Comparison of ENCODE assay signal across 9 mouse cellular contexts in the genomic region with DNA sequence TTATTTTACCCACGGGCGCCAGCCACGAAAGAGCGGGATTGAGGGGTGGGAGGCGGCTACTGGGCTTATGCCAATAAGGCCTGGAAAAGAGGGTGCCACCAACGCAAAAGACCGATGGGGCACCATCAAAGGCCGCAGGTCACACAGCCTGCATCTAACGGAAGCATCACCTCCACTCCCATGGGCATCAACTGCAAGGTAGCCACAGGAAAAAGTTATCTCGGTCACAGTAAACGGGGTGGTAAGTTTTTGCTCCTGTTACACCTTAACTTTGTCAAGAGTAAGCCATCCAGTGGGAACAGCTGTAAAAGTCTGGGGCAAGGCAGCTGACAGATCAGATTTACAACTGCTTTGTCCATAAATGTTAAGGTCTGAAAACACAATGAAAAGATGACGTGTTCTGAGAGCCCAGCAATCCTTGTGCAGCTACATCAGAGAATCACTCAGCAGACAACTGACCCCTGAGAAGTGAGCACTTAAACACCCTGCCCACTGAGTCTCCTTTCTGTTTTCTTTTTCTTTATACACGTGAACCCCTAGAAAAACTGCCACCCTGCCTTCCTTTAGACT. TPM values are rescaled to one million over a fixed set of nuclear protein-coding genes. Genes with fewer than 3 reads are reported as not detected.
DNase-seq lines count a peak whose midpoint lies in the region; ATAC-seq and TF ChIP-seq lines count a peak whose summit lies in the region.
"Had no signal": no experiment of that assay in that cellular context is flagged by ENCODE, and none has a peak within 500 bp of the region (broad histone marks: within the 10 kb centered on the region; RNA-seq: fewer than 3 reads in every experiment).

No protein-coding gene starts in this region.

- H3K4me2 ChIP-seq in kidney, postnatal 0 days (ENCODE audit: low read length) = peak overlapping the region; percentile 60
- H3K4me2 ChIP-seq in heart, embryonic 16.5 days (ENCODE audit: low read depth, low read length) = peak overlapping the region; percentile 34; the same call in 1 of the 2 replicates
- H3K4me2 ChIP-seq in limb, embryonic 14.5 days (replicated peaks; ENCODE audit: low read depth, low read length, severe bottlenecking) = peak overlapping the region; percentile 38

- peak overlapping the region; percentile 2; the same call in 1 of the 2 replicates for H3K9ac ChIP-seq in kidney, postnatal 0 days (ENCODE audit: low read depth, low read length)
- H3K9ac ChIP-seq in heart, embryonic 16.5 days (ENCODE audit: low read length) = no peak overlapping the region
- no peak overlapping the region for H3K9ac ChIP-seq in limb, embryonic 14.5 days (ENCODE audit: low read depth, low read length, severe bottlenecking)

- no peak for ATAC-seq in kidney, postnatal 0 days (replicated peaks; ENCODE audit: low FRiP score, low read depth)
- no peak for ATAC-seq in heart, embryonic 16.5 days (replicated peaks; ENCODE audit: extremely low read depth, insufficient read depth, low FRiP score)
- ATAC-seq in limb, embryonic 14.5 days (ENCODE audit: low FRiP score, low read depth) = no peak
- no peak for ATAC-seq in granulocyte monocyte progenitor cell, adult 5-6 weeks (replicated peaks; ENCODE audit: poor library complexity, severe bottlenecking)

- intact Hi-C loops in left cerebral cortex, postnatal 10 days (cut with DNase I) = loop anchor here (5.0 to 10.0 kb wide), 4 partner anchors 124 to 829 kb away; partner anchors contain the start of gene Evx1

- 0 out of 2 replicates have a peak, but pooled peaks cover 3% of the 10 kb centered on the region for H3K27me3 ChIP-seq in kidney, postnatal 0 days (ENCODE audit: insufficient read depth, low read length)
- H3K27me3 ChIP-seq in heart, embryonic 16.5 days (ENCODE audit: control insufficient read depth, insufficient read depth, low read length) = peaks cover 64% of the 10 kb centered on the region
- H3K27me3 ChIP-seq in limb, embryonic 14.5 days (ENCODE audit: control insufficient read depth, insufficient read depth, low read length) = peaks cover 72% of the 10 kb centered on the region

- peak; percentile 63 for DNase-seq in kidney, postnatal 0 days (ENCODE audit: low spot score)
- DNase-seq in kidney, adult 18-20 months = no peak
- DNase-seq in limb, embryonic 14.5 days (ENCODE audit: low spot score) = no peak
- peak; percentile 18 for DNase-seq in retina, postnatal 1 day
- DNase-seq in spleen, postnatal 10 days (ENCODE audit: low spot score in 2 of 2) = no peak
- no peak for DNase-seq in left cerebral cortex, postnatal 10 days (ENCODE audit: extremely low spot score in 1 of 2, low spot score in 2 of 2)
- DNase-seq: right cerebral cortex, postnatal 14 days had no signal

- H3K9me3 ChIP-seq in kidney, postnatal 0 days (replicated peaks; ENCODE audit: low read length) = no peaks in the 10 kb centered on the region
- no peaks in the 10 kb centered on the region for H3K9me3 ChIP-seq in heart, embryonic 16.5 days (replicated peaks; ENCODE audit: control insufficient read depth, low read length)
- no peaks in the 10 kb centered on the region for H3K9me3 ChIP-seq in limb, embryonic 14.5 days (ENCODE audit: control insufficient read depth, low read length)

- peak overlapping the region; percentile 27; the same call in 1 of the 2 replicates for H3K4me3 ChIP-seq in kidney, postnatal 0 days (replicated peaks; ENCODE audit: low read depth, low read length)
- H3K4me3 ChIP-seq in heart, embryonic 16.5 days (ENCODE audit: low read length) = no peak overlapping the region
- H3K4me3 ChIP-seq in limb, embryonic 14.5 days (replicated peaks; ENCODE audit: low read length) = peak overlapping the region; percentile 20

- peaks cover 8% of the 10 kb centered on the region; the same call in 1 of the 2 replicates for H3K4me1 ChIP-seq in kidney, postnatal 0 days (replicated peaks; ENCODE audit: insufficient read depth, low read length)
- H3K4me1 ChIP-seq in heart, embryonic 16.5 days (ENCODE audit: control insufficient read depth, insufficient read depth, low read length) = peaks cover 1% of the 10 kb centered on the region; the same call in 1 of the 2 replicates
- H3K4me1 ChIP-seq in limb, embryonic 14.5 days (ENCODE audit: control insufficient read depth, insufficient read depth, low read length) = peaks cover 8% of the 10 kb centered on the region; the same call in 1 of the 2 replicates

- 0 out of 2 replicates have a peak overlapping the region, but pooled peaks have one; percentile 39 for H3K27ac ChIP-seq in kidney, postnatal 0 days
- no peak overlapping the region for H3K27ac ChIP-seq in heart, embryonic 16.5 days (ENCODE audit: low read length)
- no peak overlapping the region for H3K27ac ChIP-seq in limb, embryonic 14.5 days (replicated peaks; ENCODE audit: low read depth, low read length)

- WGBS in kidney, postnatal 0 days = 15% methylated on average over 13 of the region's 13 CpGs
- WGBS in heart, embryonic 16.5 days = 15% methylated on average over 13 of the region's 13 CpGs
- WGBS in limb, embryonic 14.5 days = 6% methylated on average over 13 of the region's 13 CpGs

- H3K36me3 ChIP-seq in kidney, postnatal 0 days (ENCODE audit: insufficient read depth, low read length) = no peaks in the 10 kb centered on the region
- no peaks in the 10 kb centered on the region for H3K36me3 ChIP-seq in heart, embryonic 16.5 days (ENCODE audit: control insufficient read depth, insufficient read depth)
- no peaks in the 10 kb centered on the region for H3K36me3 ChIP-seq in limb, embryonic 14.5 days (ENCODE audit: control insufficient read depth, insufficient read depth, low read length)

- no peak for TF ChIP-seq POLR2A in limb, embryonic 14.5 days (IDR thresholded peaks at IDR 0.05; ENCODE audit: borderline replicate concordance, extremely low read depth, insufficient read depth, insufficient read length)

- TF ChIP-seq CTCF in kidney, postnatal 0 days (IDR thresholded peaks at IDR 0.05; ENCODE audit: low read depth) = no peak

RNA-seq across cellular contexts. Expression of gene Skap2, which starts 5.6 kb away (rescaled TPM):
- 35.6 and 37.0 TPM in 2 replicates for polyA plus RNA-seq in kidney, postnatal 0 days (2015; fragmentation: Nextera tagmentation; extraction: Ambion mirVana)
- 15.9 and 17.0 TPM in 2 replicates for polyA plus RNA-seq in heart, embryonic 16.5 days (2015; fragmentation: Nextera tagmentation; extraction: Ambion mirVana)
- 11.0 and 14.4 TPM in 2 replicates for polyA plus RNA-seq in limb, embryonic 14.5 days (2012; rRNA removed)
- polyA plus RNA-seq in limb, embryonic 14.5 days (2014; fragmentation: Nextera tagmentation; extraction: Ambion mirVana) = 18.3 and 23.0 TPM in 2 replicates
- total RNA-seq in left cerebral cortex, postnatal 10 days (2021) = 1 to 10 TPM; 6.4 to 7.7 TPM
- total RNA-seq in granulocyte monocyte progenitor cell, adult 5-6 weeks (2014; fragmentation: Nextera tagmentation) = 83.9 and 91.6 TPM in 2 replicates
- 163 and 204 TPM in 2 replicates for total RNA-seq in granulocyte monocyte progenitor cell, adult 5-6 weeks (2017)

Comparison
In these comparisons a context has a peak if more than half of its experiments do, and no peak if none do; other contexts are left out.
1. DNase-seq: peak in kidney, postnatal 0 days (single experiment) and retina, postnatal 1 day (single experiment); none in kidney, adult 18-20 months (single experiment), limb, embryonic 14.5 days (single experiment), spleen, postnatal 10 days (0 of 2) and left cerebral cortex, postnatal 10 days (0 of 2).
2. Peak in every context shown above with its lines, with median percentiles within 50 percentile points of each other: H3K4me2 ChIP-seq.